Comparison of ENCODE assay signal across 8 mouse cellular contexts in the genomic region with DNA sequence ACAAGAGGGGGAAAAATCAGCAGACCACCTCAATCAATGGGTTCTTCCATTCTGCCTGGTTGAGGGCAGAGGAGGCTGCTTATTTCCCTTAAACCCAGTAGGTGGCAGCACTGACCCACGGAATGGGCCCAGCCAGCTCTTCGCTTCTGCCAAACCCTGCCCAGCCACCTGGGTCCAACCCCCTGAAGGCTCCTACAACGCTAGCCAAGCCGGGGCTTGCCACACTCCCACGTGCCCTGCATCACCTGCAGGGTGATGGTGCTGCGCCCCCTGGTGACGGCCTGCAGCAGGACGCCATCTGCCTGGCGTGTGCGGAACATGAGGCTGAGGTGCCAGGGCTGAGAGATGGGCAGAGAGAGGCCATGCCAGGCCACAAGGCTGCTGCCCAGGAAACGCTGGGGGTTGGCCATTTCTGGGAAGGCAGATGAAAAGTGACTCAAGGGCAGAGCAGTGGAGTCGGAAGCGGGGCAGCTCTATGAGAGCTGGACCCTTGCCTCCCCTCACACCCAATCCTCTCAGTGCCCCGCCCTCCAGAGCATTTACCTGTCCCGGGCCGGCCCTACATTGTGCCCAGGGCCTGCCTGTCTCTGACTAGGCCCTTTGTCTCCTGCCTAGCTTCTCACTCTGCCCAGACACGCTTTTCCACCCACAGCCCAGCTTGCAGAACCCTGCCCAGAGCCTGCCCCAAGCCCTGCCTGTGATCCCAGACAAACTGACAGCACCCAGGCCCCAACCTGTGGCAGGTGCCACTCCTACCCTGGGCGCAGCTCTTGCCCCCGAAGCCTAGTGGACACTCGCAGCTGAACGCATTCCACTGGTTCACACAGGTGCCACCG. TPM values are rescaled to one million over a fixed set of nuclear protein-coding genes. Genes with fewer than 3 reads are reported as not detected.
DNase-seq lines count a peak whose midpoint lies in the region; ATAC-seq lines count a peak whose summit lies in the region.

No protein-coding gene starts in this region.

- 37% methylated on average over 22 of the region's 22 CpGs for WGBS in midbrain, embryonic 10.5 days

- no peaks in the 10 kb centered on the region for H3K27me3 ChIP-seq in midbrain, embryonic 10.5 days (ENCODE audit: low read depth, poor library complexity, severe bottlenecking)

- H3K4me1 ChIP-seq in midbrain, embryonic 10.5 days, result peaks cover 53% of the 10 kb centered on the region

- peak; percentile 88 to 94 for DNase-seq in adrenal gland, adult (ENCODE audit: inconsistent age in 2 of 2, low spot score in 1 of 2)
- DNase-seq in embryo, embryonic 10.5 days (ENCODE audit: low spot score), result peak; percentile 90
- peak; percentile 91 for DNase-seq in gastrocnemius, postnatal 14 days
- peak; percentile 73 to 86 for DNase-seq in left cerebral cortex, postnatal 25 days (ENCODE audit: low spot score in 2 of 2)
- DNase-seq in midbrain, embryonic 10.5 days (ENCODE audit: low spot score), result peak; percentile 80
- DNase-seq in right cerebral cortex, postnatal 36 days (ENCODE audit: low spot score in 2 of 2), result peak; percentile 78
- peak; percentile 84 to 91 for DNase-seq in urinary bladder, postnatal 4 days (ENCODE audit: low spot score in 2 of 2)

- peak; percentile 100 for ATAC-seq in inflammation-experienced regulatory T-cells, adult 6 months

- intact Hi-C loops in gastrocnemius, postnatal 14 days (cut with DNase I; ENCODE audit: low total_unique reads), result loop anchor here (5.0 kb wide), 1 partner anchor 160 kb away; a partner anchor contains a TSS
- intact Hi-C loops in left cerebral cortex, postnatal 25 days (cut with DNase I), result loop anchor here (2.0 to 5.0 kb wide), 2 partner anchors 35 to 161 kb away; a partner anchor contains a TSS

- H3K9me3 ChIP-seq in midbrain, embryonic 10.5 days (replicated peaks), result no peaks in the 10 kb centered on the region

- peak overlapping the region; percentile 58 for H3K27ac ChIP-seq in midbrain, embryonic 10.5 days (replicated peaks)

- peaks cover 100% of the 10 kb centered on the region for H3K36me3 ChIP-seq in midbrain, embryonic 10.5 days

- peak overlapping the region; percentile 25 for H3K4me3 ChIP-seq in midbrain, embryonic 10.5 days

RNA-seq across cellular contexts. Expression of a gene that starts 13.4 kb away (rescaled TPM):
- 1 to 10 TPM; 3.1 TPM for total RNA-seq in gastrocnemius, postnatal 14 days (2021)
- polyA plus RNA-seq in inflammation-experienced regulatory T-cells, adult 6 months (2017; shearing (Covaris generic)), result under 1 TPM; 0.35 to 0.52 (median 0.37) TPM
- 100 to 1,000 TPM; 160 to 168 TPM for total RNA-seq in left cerebral cortex, postnatal 25 days (2021)
- 53.7 and 67.5 TPM in 2 replicates for polyA plus RNA-seq in midbrain, embryonic 10.5 days (2016; fragmentation: Nextera tagmentation; extraction: Ambion mirVana)

RNA-seq across cellular contexts. Expression of a gene that starts 18.3 kb away (rescaled TPM):
- total RNA-seq in gastrocnemius, postnatal 14 days (2021), result 1 to 10 TPM in 1 of 2 experiments, under 1 TPM in 1; 0.53 to 1.1 TPM
- polyA plus RNA-seq in inflammation-experienced regulatory T-cells, adult 6 months (2017; shearing (Covaris generic)), result 10 to 100 TPM in 1 of 3 experiments, 1 to 10 TPM in 2; 1.2 to 17.5 (median 4.1) TPM
- total RNA-seq in left cerebral cortex, postnatal 25 days (2021), result 10 to 100 TPM; 12.9 to 18.6 TPM
- polyA plus RNA-seq in midbrain, embryonic 10.5 days (2016; fragmentation: Nextera tagmentation; extraction: Ambion mirVana), result 93.3 and 105 TPM in 2 replicates

RNA-seq across cellular contexts. Expression of a gene that starts 37.2 kb away (rescaled TPM):
- total RNA-seq in gastrocnemius, postnatal 14 days (2021), result under 1 TPM; 0.27 to 0.35 TPM
- polyA plus RNA-seq in inflammation-experienced regulatory T-cells, adult 6 months (2017; shearing (Covaris generic)), result not detected
- total RNA-seq in left cerebral cortex, postnatal 25 days (2021), result under 1 TPM; 0.25 to 0.85 TPM
- polyA plus RNA-seq in midbrain, embryonic 10.5 days (2016; fragmentation: Nextera tagmentation; extraction: Ambion mirVana), result 0.09 TPM in 1 of 2 replicates, not detected in the other

RNA-seq across cellular contexts. Expression of a gene that starts 43.1 kb away (rescaled TPM):
- 100 to 1,000 TPM; 115 to 120 TPM for total RNA-seq in gastrocnemius, postnatal 14 days (2021)
- 100 to 1,000 TPM; 156 to 182 (median 163) TPM for polyA plus RNA-seq in inflammation-experienced regulatory T-cells, adult 6 months (2017; shearing (Covaris generic))
- 100 to 1,000 TPM; 207 to 212 TPM for total RNA-seq in left cerebral cortex, postnatal 25 days (2021)
- 179 and 187 TPM in 2 replicates for polyA plus RNA-seq in midbrain, embryonic 10.5 days (2016; fragmentation: Nextera tagmentation; extraction: Ambion mirVana)

Comparison
In these comparisons a context has a peak if more than half of its experiments do, and no peak if none do; other contexts are left out.
1. Peak in every context shown above with its lines: DNase-seq, ATAC-seq, H3K4me3 ChIP-seq and H3K27ac ChIP-seq.
2. RNA of a gene that starts 13.4 kb away (total RNA-seq): 160 to 168 TPM in left cerebral cortex, postnatal 25 days; 3.1 TPM in gastrocnemius, postnatal 14 days; every median in the first group is over 10 times any median in the second.
3. RNA of a gene that starts 18.3 kb away (total RNA-seq): 12.9 to 18.6 TPM in left cerebral cortex, postnatal 25 days; 0.53 to 1.1 TPM in gastrocnemius, postnatal 14 days; every median in the first group is over 4 times any median in the second.